Mouse (Mus musculus) intestine, postnatal 0 days (tissue): ENCODE data around the gene Slc28a3. TPM values are rescaled to one million over a fixed set of nuclear protein-coding genes. Genes with fewer than 3 reads are reported as not detected.

Experiments used
- ATAC-seq: fragments of 200-750 bp; cut with Nextera tagmentation; 2 replicates; pipeline ENCODE4 v1.8.0; 2017; ENCODE audit warnings: mild to moderate bottlenecking, moderate TSS enrichment, moderate library complexity
- H3K27ac ChIP-seq: fragments of 300-500 bp; sonication (generic); 2 replicates; pipeline ENCODE4 v1.5.1; 2014; ENCODE audit warnings: mild to moderate bottlenecking, low read depth, low read length, moderate library complexity
- H3K27me3 ChIP-seq: fragments of 300-500 bp; sonication (generic); replicated peaks from 2 replicates; pipeline ENCODE4 v1.6.1; 2014; ENCODE audit warnings: low read length, mixed read lengths; ENCODE audit not compliant: control insufficient read depth, insufficient read depth
- H3K36me3 ChIP-seq: fragments of 300-500 bp; sonication (generic); 2 replicates; pipeline ENCODE4 v1.6.1; 2014; ENCODE audit warnings: mild to moderate bottlenecking, moderate library complexity; ENCODE audit not compliant: control insufficient read depth, insufficient read depth
- H3K4me1 ChIP-seq: fragments of 300-500 bp; sonication (generic); replicated peaks from 2 replicates; pipeline ENCODE4 v1.6.1; 2014; ENCODE audit warnings: antibody characterized with exemption, low read length, mixed read lengths; ENCODE audit not compliant: control insufficient read depth, insufficient read depth
- H3K4me2 ChIP-seq: fragments of 300-500 bp; sonication (generic); replicated peaks from 2 replicates; pipeline ENCODE4 v1.6.1; 2014; ENCODE audit warnings: low read depth, mild to moderate bottlenecking, moderate library complexity
- H3K4me3 ChIP-seq: fragments of 300-500 bp; sonication (generic); 2 replicates; pipeline ENCODE4 v1.5.1; 2014; ENCODE audit warnings: low read depth, low read length
- H3K9ac ChIP-seq: fragments of 300-500 bp; sonication (generic); 2 replicates; pipeline ENCODE4 v1.6.1; 2014; ENCODE audit warnings: mild to moderate bottlenecking, low read depth, low read length
- H3K9me3 ChIP-seq: fragments of 300-500 bp; sonication (generic); 2 replicates; pipeline ENCODE4 v1.6.1; 2016; ENCODE audit warnings: mixed run types; ENCODE audit not compliant: control insufficient read depth
- CTCF ChIP-seq: sonication (generic); IDR thresholded peaks from 2 replicates; pipeline ENCODE4 v1.5.1; 2016; ENCODE audit warnings: low read depth, mild to moderate bottlenecking, control low read depth, antibody characterized with exemption, moderate library complexity
- WGBS: fragments of 180-500 bp; shearing (Covaris S2); extraction: QIAGEN DNeasy Blood & Tissue Kit; methylation state at CpG from one replicate; pipeline ENCODE4 v1.1.7; 2014; 5-methylcytosine and 5-hydroxymethylcytosine counted together
- polyA plus RNA-seq: library from polyadenylated mRNA; unstranded; fragments of >200 nt; fragmentation: Nextera tagmentation; extraction: Ambion mirVana; gene quantifications from 2 replicates; pipeline ENCODE4 v1.2.1, GENCODE M21; 2015

The Slc28a3 gene
- 0.09 TPM in 1 of 2 replicates, not detected in the other for polyA plus RNA-seq

DNA sequence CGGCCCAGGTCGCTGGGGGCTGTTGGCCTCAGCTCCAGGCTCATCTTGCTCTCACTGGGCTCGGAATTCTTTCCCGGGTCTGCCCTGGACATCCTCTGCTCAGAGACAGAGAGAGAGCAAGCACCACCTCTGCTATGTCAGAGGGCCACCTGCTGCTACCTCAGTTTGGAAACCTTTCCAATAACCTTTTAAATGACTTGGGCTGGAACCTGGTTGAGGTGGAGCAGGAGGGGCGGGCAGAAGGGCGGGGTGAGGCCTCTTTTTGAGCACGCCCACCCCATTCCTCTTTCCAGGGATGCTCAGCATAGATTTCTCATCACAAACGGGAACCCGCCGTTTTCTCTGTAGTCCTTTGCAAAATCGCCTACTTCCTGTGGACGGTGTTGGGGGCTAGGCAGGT, at the start of gene Slc28a3:
Slc28a3 (minus strand) TSS at position 162 of the 400 bp plus-strand sequence.
- no peak within 1 kb of the TSS for H3K9ac ChIP-seq
- TF ChIP-seq CTCF = no peak
- H3K4me2 ChIP-seq = no peak within 1 kb of the TSS
- no peak within 1 kb of the TSS for H3K4me3 ChIP-seq
- H3K36me3 ChIP-seq = no peaks in the 10 kb centered on the region
- no peaks in the 10 kb centered on the region for H3K4me1 ChIP-seq
- WGBS = 23% methylated on average over 12 of the region's 12 CpGs
- H3K9me3 ChIP-seq = no peaks in the 10 kb centered on the region
- H3K27me3 ChIP-seq = no peaks in the 10 kb centered on the region
- no peak for ATAC-seq
- no peak within 1 kb of the TSS for H3K27ac ChIP-seq

DNA sequence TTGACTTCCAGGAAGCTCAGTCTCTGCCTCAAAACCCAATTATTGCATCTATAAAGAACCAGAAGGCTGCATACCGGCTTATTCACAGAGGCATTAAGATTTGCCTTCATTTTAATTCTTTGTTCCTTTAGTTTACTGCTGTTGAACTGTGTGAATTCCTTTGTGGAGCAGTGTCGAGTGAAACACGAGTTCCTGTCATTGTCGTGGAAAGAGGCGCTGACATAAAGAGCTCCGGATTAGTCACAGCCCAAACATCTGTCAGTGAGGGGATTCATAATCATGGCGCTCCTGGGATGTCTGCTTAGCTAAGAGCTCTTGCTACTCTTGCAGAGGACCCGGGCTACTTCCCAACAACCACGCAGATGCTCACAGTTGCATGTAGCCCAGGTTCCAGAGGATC, 47.3 kb upstream of the Slc28a3 start:
- Histone ChIP-seq H3K27ac (no peak overlapping the region), H3K4me2 (no peak overlapping the region), H3K4me3 (no peak overlapping the region), H3K9me3 (no peaks in the 10 kb centered on the region), H3K4me1 (no peaks in the 10 kb centered on the region), H3K36me3 (no peaks in the 10 kb centered on the region), H3K9ac (no peak overlapping the region), H3K27me3 (no peaks in the 10 kb centered on the region)
- no peak for ATAC-seq
- WGBS = 54% methylated on average over 9 of the region's 9 CpGs
- no peak for TF ChIP-seq CTCF

DNA sequence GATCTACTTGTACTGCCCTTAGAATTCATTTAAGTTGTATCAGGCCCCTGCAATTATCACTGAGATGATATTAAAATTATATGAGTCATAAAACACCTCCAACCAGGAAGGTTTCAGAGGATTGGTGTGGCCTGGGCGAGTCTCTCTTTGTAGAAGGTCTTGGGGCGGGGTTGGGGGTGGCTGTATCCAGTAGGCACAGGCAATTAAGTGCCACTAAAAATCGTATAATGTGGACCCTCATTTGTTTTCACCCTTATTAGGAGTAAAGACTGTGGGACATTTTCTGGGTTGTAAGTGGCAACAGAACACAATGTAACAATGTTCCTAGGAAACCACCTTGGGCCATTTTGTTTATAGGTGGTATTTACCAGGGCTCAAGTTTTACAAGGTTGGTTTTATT, 46.2 kb upstream of the Slc28a3 start:
- no peak overlapping the region for H3K4me2 ChIP-seq
- ATAC-seq = no peak
- WGBS = 64% methylated on average over 3 of the region's 3 CpGs
- no peaks in the 10 kb centered on the region for H3K4me1 ChIP-seq
- H3K9ac ChIP-seq = no peak overlapping the region
- no peaks in the 10 kb centered on the region for H3K36me3 ChIP-seq
- H3K27ac ChIP-seq = no peak overlapping the region
- H3K27me3 ChIP-seq = no peaks in the 10 kb centered on the region
- no peak for TF ChIP-seq CTCF
- no peak overlapping the region for H3K4me3 ChIP-seq
- H3K9me3 ChIP-seq = no peaks in the 10 kb centered on the region

DNA sequence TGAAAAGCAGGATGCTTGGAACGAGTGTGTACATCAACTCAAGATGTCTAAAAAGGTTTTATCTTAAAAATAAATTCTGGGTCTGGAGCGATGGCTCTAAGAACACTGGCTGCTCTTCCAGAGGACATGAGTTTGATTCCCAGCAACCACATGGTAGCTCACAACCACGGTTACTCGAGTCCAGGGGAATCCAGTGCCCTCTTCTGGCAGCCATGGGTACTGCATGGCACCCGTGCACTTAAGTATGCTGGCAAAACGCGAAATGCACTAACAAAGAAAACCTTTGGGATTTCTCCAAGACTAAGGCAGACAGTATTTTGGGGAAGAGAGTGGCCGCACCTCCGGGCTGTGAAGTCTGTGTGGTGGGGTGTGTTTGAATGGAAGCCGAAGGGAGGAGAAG, 44.9 kb upstream of the Slc28a3 start:
- H3K36me3 ChIP-seq = no peaks in the 10 kb centered on the region
- WGBS = 82% methylated on average over 10 of the region's 10 CpGs
- H3K9me3 ChIP-seq = no peaks in the 10 kb centered on the region
- no peaks in the 10 kb centered on the region for H3K27me3 ChIP-seq
- no peak for ATAC-seq
- H3K4me2 ChIP-seq = no peak overlapping the region
- TF ChIP-seq CTCF = peak; percentile 48; the same call in 1 of the 2 replicates
- no peak overlapping the region for H3K4me3 ChIP-seq
- no peaks in the 10 kb centered on the region for H3K4me1 ChIP-seq
- H3K27ac ChIP-seq = no peak overlapping the region
- H3K9ac ChIP-seq = no peak overlapping the region

DNA sequence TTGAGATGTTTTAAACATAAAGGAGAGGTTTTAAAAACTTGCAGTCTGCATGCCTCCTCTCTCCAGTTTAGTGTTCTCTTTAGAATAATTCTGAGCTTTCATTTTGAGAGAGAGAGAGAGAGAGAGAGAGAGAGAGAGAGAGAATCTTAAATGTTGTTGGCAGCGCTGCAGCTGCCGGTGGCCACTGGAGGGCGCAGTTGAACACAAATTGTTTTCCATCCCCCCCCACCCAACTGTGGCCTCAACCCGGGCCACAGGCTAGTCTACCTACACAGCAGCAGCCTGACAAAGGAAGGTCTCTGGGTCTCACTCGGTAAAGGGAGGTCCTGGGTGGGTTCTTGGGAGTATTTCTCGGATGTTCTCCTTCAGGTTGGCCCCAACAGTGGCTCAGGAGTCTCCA, 29.7 kb upstream of the Slc28a3 start:
- Histone ChIP-seq H3K9ac (no peak overlapping the region), H3K9me3 (no peaks in the 10 kb centered on the region), H3K4me1 (no peaks in the 10 kb centered on the region), H3K4me2 (no peak overlapping the region), H3K27me3 (no peaks in the 10 kb centered on the region), H3K36me3 (no peaks in the 10 kb centered on the region), H3K27ac (no peak overlapping the region), H3K4me3 (no peak overlapping the region)
- ATAC-seq = no peak
- TF ChIP-seq CTCF = peak; percentile 71
- 15% methylated on average over 6 of the region's 6 CpGs for WGBS

DNA sequence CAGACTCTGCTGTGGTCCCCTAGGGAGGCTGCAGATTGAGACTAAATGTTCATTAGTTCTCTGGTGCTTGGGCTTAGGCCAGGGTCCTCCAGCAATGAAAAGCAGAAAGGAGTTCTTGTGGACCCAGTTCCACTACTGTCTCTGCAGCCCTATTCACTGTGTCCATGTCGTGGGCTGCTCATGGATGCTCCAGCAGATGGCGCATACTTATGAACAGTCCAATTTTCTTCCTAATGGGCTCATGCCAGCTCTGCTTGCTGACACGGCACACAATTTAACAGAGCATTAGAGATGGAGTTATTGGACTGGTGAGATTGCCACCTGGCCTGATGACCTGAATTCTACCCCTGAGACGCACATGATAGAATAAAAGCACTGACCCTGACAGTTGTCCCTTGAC, 28.3 kb upstream of the Slc28a3 start:
- H3K9ac ChIP-seq = no peak overlapping the region
- 36% methylated on average over 4 of the region's 4 CpGs for WGBS
- no peaks in the 10 kb centered on the region for H3K9me3 ChIP-seq
- no peak overlapping the region for H3K4me2 ChIP-seq
- TF ChIP-seq CTCF = peak; percentile 70
- no peak for ATAC-seq
- H3K27me3 ChIP-seq = no peaks in the 10 kb centered on the region
- H3K4me3 ChIP-seq = no peak overlapping the region
- no peak overlapping the region for H3K27ac ChIP-seq
- no peaks in the 10 kb centered on the region for H3K4me1 ChIP-seq
- no peaks in the 10 kb centered on the region for H3K36me3 ChIP-seq

DNA sequence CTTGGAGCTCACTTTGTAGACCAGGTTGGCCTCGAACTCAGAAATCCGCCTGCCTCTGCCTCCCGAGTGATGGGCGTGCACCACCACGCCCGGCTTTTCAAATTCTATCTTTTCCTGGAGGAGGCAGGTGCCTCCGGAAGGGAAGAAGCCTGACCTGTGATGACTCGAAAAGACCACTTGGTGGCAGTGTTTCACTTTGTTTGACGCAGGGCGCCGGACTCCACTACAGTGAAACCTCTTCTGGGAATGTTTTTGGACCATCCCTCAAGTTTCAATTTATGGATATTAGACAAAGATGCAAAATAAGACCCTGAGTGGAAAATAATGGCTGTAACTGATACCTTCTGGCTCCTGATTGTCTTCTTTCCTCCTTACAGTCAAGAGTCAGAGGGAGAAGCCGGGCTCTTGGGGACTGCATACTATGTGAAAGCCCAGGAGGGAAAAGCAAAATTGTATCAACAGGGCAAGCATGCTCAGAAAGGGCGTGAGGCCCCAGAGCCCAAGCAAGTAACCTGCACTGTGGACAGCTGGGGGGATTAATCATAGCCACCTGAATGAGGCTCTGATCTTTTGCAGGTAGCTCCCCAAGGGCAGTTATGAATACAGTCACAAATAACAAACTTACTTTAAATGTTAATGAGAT, 26.8 kb upstream of the Slc28a3 start:
- WGBS = 13% methylated on average over 13 of the region's 13 CpGs
- Histone ChIP-seq H3K9me3 (no peaks in the 10 kb centered on the region), H3K9ac (no peak overlapping the region), H3K27ac (no peak overlapping the region), H3K27me3 (no peaks in the 10 kb centered on the region; the same call in 1 of the 2 replicates), H3K4me3 (no peak overlapping the region), H3K4me2 (no peak overlapping the region), H3K4me1 (0 out of 2 replicates have a peak, but pooled peaks cover 3% of the 10 kb centered on the region), H3K36me3 (no peaks in the 10 kb centered on the region)
- ATAC-seq = no peak
- peak; percentile 81 for TF ChIP-seq CTCF
